8 mouse cellular contexts compared by ENCODE assay signal in genomic region chr14:100558378-100558777, GRCm38 (mm10).
A peak's percentile ranks its signal among the peaks of the same experiment; 100 is the strongest.
DNase-seq lines count a peak whose midpoint lies in the region; ATAC-seq lines count a peak whose summit lies in the region.

No protein-coding gene starts in this region.

- H3K36me3 ChIP-seq in hindbrain, embryonic 14.5 days (replicated peaks; ENCODE audit: control insufficient read depth, insufficient read depth) = no peaks in the 10 kb centered on the region
- no peaks in the 10 kb centered on the region for H3K36me3 ChIP-seq in midbrain, embryonic 14.5 days (ENCODE audit: control insufficient read depth, insufficient read depth, low read length)

- no peaks in the 10 kb centered on the region for H3K27me3 ChIP-seq in hindbrain, embryonic 14.5 days (ENCODE audit: control insufficient read depth, insufficient read depth, low read length)
- no peaks in the 10 kb centered on the region for H3K27me3 ChIP-seq in midbrain, embryonic 14.5 days (ENCODE audit: control insufficient read depth, insufficient read depth, low read length)

- H3K9me3 ChIP-seq in hindbrain, embryonic 14.5 days (ENCODE audit: control insufficient read depth, low read length) = no peaks in the 10 kb centered on the region
- no peaks in the 10 kb centered on the region for H3K9me3 ChIP-seq in midbrain, embryonic 14.5 days (ENCODE audit: control insufficient read depth, low read length)

- H3K4me1 ChIP-seq in hindbrain, embryonic 14.5 days (replicated peaks; ENCODE audit: control insufficient read depth, insufficient read depth, low read length) = peaks cover 9% of the 10 kb centered on the region
- peaks cover 9% of the 10 kb centered on the region; the same call in 1 of the 2 replicates for H3K4me1 ChIP-seq in midbrain, embryonic 14.5 days (ENCODE audit: control insufficient read depth, insufficient read depth, low read length)

- no peak overlapping the region for H3K9ac ChIP-seq in hindbrain, embryonic 14.5 days
- H3K9ac ChIP-seq in midbrain, embryonic 14.5 days (replicated peaks; ENCODE audit: low read length) = no peak overlapping the region

- no peak overlapping the region for H3K4me3 ChIP-seq in hindbrain, embryonic 14.5 days (replicated peaks; ENCODE audit: low read length)
- H3K4me3 ChIP-seq in midbrain, embryonic 14.5 days (replicated peaks; ENCODE audit: low read depth, low read length) = no peak overlapping the region

- peak; percentile 5 to 25 for DNase-seq in frontal cortex, postnatal 10 days (ENCODE audit: low spot score in 2 of 2)
- DNase-seq in ZHBTc4 (ENCODE audit: low read depth, low spot score) = peak; percentile 31
- peak; percentile 6 to 52 for DNase-seq in gastrocnemius, adult 8-10 months (ENCODE audit: low spot score in 2 of 2)
- peak; percentile 76 for DNase-seq in hindbrain, embryonic 14.5 days (ENCODE audit: low spot score)
- peak; percentile 85 for DNase-seq in midbrain, embryonic 14.5 days

- 0 out of 2 replicates have a peak overlapping the region, but pooled peaks have one; percentile 0 for H3K4me2 ChIP-seq in hindbrain, embryonic 14.5 days (replicated peaks)
- no peak overlapping the region for H3K4me2 ChIP-seq in midbrain, embryonic 14.5 days (ENCODE audit: low read length)

- peak overlapping the region; percentile 32; the same call in 1 of the 2 replicates for H3K27ac ChIP-seq in hindbrain, embryonic 14.5 days
- peak overlapping the region; percentile 15; the same call in 1 of the 2 replicates for H3K27ac ChIP-seq in midbrain, embryonic 14.5 days (replicated peaks; ENCODE audit: low read depth, low read length)

- no peak for ATAC-seq in frontal cortex, adult (ENCODE audit: low TSS enrichment)
- peak; percentile 73; the same call in 1 of the 2 replicates for ATAC-seq in hindbrain, embryonic 14.5 days (ENCODE audit: low FRiP score)
- ATAC-seq in midbrain, embryonic 14.5 days (ENCODE audit: low FRiP score, low TSS enrichment) = peak; percentile 64
- no peak for ATAC-seq in CD4-positive, CD25-positive, alpha-beta regulatory T cell, adult 4 months
- ATAC-seq in activated CD4-positive, CD25-positive, alpha-beta regulatory T cell, adult 4 months = no peak

- WGBS in hindbrain, embryonic 14.5 days = 6% methylated on average over 4 of the region's 4 CpGs
- WGBS in midbrain, embryonic 14.5 days = 9% methylated on average over 4 of the region's 4 CpGs

Comparison
In these comparisons a context has a peak if more than half of its experiments do, and no peak if none do; other contexts are left out.
1. DNase-seq: peak in every context shown above with its lines; median percentile 85 in midbrain, embryonic 14.5 days; 76 in hindbrain, embryonic 14.5 days; 31 in ZHBTc4; 29 in gastrocnemius, adult 8-10 months; 15 in frontal cortex, postnatal 10 days.
2. ATAC-seq: peak in hindbrain, embryonic 14.5 days (single experiment) and midbrain, embryonic 14.5 days (single experiment); none in frontal cortex, adult (single experiment), CD4-positive, CD25-positive, alpha-beta regulatory T cell, adult 4 months (single experiment) and activated CD4-positive, CD25-positive, alpha-beta regulatory T cell, adult 4 months (single experiment).